Mouse (Mus musculus): ENCODE measurements around the gene Serpina3a.

The Serpina3a gene

DNA sequence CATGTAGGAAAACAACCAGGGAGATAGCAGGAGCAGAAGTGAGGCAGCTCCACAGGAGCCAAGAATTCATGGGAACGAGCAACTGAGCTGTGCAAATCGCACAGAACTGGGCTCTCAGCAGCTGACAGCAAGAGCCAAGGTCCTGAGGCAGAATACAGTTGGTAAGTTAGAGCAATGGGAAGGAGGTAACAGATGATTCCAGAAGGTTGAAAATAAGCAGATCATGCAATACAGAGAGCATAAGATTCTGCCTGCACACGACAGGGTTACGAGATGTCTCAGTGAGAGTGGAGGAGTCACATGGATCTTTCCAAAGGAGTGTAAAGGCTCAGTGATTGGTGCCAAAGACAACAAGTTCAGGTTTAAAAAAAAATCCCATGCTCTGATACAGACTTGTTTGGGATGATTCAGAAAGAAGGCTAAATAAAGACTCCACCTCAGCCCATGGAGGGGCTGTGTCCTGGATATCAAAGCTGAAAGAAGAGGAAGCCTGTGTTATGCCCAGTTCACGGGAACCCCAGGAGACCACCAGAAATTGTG is 12.6 kb downstream of the Serpina3a start:
- TF ChIP-seq GATA4 (IDR thresholded peaks at IDR 0.05; ENCODE audit: insufficient replicate concordance, low read length), result no peak

DNA sequence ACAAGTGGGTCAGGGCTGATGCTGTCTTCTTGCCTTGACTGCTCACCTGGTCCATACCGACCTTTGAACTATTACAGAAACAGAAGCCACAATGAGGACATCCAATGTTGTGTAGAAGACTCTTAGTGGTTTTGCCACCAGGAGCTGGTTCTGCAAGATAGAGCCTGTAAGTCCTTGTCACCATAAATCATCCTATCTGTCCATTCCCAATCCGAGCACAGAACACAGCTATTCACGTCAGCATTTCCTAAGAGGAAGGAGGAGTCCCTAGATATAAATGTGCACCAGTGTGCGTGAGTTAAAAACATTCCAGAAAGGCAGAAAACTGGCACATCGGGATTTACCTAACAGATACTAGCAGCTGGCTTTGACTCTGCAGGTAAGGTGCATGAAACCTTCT is 15.2 kb downstream of the Serpina3a start, which contains the start of gene Serpina3b:
Gene Serpina3b, plus strand, starts transcription at position 301 of the 400 bp plus-strand sequence.
- TF ChIP-seq GATA4 (IDR thresholded peaks at IDR 0.05; ENCODE audit: insufficient replicate concordance, low read length), result no peak

DNA sequence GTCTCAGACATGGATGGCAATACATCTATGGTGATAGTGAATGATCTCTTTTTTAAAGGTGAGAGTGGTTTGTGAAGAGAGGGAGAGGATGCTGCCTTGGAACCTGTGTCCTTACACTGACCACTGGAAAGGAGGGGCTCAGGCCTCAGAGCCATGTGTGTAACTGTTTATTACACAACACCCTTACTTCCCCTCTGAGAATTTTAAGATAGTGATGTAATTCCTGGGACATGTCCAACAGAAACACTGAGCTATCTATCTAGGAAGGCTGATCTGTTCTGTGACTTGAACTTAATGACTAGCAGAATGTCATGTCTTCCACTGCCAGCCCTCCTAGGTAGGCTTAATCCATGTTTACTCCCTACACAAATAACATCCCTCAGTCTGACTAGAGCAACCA is 18.5 kb downstream of the Serpina3a start:
- no peak for TF ChIP-seq GATA4 (IDR thresholded peaks at IDR 0.05; ENCODE audit: insufficient replicate concordance, low read length)

DNA sequence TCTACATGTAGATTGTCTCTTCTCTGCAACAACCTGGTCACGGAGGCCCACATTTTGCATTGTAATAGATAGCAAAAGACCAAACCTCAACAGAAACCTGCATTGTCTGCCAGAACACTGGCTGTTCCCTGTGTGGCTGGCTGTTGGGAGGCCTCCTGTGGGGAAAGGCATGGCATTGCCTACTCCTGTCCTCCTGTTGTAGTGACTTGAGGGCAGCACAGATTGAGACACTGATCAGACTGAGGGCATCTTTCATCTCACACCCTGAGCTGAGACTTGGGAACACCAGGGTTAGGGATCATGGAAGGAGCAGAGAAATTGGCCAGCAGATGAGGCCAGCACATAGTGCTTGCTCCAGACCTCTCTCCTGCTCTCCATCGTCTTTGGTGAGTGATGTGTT is 25.7 kb downstream of the Serpina3a start:
- TF ChIP-seq GATA4 (IDR thresholded peaks at IDR 0.05; ENCODE audit: insufficient replicate concordance, low read length), result no peak

DNA sequence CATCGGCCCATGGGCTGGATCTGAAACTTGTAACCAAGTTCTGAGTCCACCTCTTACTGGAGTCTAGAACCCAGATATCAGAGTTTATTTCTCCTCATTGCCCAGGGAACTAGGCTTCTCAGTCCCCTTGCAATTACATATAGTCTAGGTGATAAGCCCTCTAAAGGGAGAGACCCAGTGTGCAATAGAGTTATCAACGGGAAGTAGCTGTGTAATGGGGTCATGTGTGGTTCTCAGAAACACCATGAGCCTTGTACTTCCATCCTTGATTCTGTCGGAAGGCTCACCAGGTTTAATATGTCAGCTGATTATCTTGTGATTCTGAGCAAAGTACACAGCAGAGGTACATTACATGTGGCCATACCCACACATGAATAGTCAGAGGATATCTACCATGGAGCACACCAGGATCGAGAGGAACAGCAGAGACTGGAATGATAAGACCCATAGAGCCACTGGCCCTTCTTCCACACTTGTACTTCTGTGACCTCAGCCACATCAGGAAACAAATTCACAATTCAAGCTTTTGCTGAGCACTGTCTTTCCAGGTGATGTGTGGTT is 28.1 kb downstream of the Serpina3a start:
- TF ChIP-seq GATA4 (IDR thresholded peaks at IDR 0.05; ENCODE audit: insufficient replicate concordance, low read length), result no peak

DNA sequence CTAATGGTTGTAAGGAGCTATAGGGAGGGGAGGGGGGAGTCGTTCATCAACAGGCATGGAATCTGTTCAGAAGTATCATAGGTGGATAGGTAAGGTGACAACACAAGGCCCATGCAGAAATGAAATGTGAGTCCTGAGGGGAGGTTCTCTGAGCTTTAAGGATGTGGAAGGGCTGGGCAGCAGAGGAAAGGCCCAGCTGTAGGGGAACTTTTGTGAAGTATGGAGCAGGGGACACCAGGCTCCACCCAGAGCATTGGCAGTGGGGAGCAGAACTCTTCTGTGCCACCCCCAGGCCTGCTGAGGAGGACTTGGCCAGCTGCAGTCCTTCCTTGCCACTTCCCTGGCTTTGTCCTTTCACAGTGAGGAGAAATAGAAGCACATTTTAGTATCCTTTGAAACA is 29.0 kb downstream of the Serpina3a start:
- TF ChIP-seq GATA4 (IDR thresholded peaks at IDR 0.05; ENCODE audit: insufficient replicate concordance, low read length), result no peak

DNA sequence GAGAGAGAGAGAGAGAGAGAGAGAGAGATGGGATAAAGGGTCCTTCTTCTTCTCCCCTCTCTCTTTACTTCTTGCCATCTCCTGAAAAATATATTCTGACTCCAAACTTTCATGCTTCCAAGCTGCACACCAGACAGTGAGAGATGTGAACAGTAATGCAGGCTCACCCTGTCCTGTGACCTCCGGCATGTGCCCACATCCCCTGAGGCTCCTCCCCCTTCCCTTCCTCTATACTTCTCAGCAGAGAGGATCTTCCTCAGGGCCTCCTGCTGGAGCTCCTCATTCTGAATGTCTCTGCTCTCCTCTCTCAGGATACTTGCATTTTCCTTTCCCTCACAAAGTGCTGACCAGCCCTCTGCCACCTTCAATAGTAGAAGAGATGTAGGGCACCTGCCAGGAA is 29.9 kb downstream of the Serpina3a start:
- no peak for TF ChIP-seq GATA4 (IDR thresholded peaks at IDR 0.05; ENCODE audit: insufficient replicate concordance, low read length)

DNA sequence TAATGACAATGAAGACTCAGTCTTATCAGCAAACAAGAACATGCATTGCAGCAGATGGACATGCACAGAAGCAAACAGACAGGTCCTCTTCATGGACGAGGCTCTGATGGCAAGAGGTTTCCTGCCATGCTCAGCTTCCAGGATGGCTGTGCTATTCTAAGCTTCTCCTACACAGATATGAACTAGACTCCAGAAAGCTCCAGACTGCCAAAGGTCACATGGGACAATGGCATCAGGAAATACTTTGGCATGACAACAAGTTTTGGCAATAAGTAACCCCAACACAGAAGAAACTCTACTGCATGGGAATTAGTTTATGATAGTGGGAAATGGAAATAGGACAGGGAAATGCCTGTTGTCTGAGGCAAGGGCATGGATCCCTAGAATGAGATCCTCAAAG is 30.8 kb downstream of the Serpina3a start:
- TF ChIP-seq GATA4 (IDR thresholded peaks at IDR 0.05; ENCODE audit: insufficient replicate concordance, low read length), result no peak

DNA sequence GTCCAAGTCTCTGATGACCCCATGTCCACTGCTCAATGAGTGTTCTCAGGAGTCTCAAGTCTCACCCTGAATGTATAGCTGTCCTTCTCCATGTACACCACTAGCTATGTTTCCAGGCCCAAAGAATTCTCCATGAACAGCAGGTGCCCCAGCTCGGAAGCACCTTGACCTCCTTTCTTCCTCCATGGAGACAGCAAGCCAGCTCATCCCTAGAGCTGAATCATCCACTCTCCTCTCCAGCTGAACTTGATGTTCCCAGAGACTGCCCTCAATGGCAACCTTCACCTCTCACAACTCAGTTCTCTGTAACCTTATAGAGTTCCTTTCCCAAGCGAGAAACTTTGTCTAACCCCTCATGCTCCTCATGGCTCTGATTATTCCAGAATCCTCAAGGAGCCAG is 33.0 kb downstream of the Serpina3a start:
- no peak for TF ChIP-seq GATA4 (IDR thresholded peaks at IDR 0.05; ENCODE audit: insufficient replicate concordance, low read length)

DNA sequence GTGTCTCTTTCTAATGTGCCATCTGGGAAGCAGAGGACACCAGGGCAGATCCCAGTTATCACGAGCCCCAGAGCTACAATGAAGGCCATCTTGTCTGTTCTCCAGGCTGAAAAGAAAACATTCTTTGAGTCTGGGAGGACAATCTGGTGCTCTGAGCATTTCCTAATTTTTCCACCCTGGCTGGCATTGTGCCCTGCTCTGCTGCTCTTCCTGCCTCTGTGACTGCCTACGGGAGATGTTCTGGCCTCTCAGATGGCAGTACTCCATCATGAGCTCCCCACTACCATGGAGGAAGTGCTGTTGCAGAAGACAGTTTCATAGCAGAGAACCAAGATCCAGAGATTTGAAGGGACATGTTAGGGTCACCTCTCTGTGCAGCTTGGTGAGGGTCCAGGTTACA is 39.5 kb downstream of the Serpina3a start:
- no peak for TF ChIP-seq GATA4 (IDR thresholded peaks at IDR 0.05; ENCODE audit: insufficient replicate concordance, low read length)

GRCm38 (mm10) chr12:104153041-104153645 is 40.6 kb downstream of the Serpina3a start:
- no peak for TF ChIP-seq GATA4 (IDR thresholded peaks at IDR 0.05; ENCODE audit: insufficient replicate concordance, low read length)

GRCm38 (mm10) chr12:104153656-104154055 is 41.1 kb downstream of the Serpina3a start, which contains the start of gene Serpina3c:
Serpina3c (minus strand) TSS chr12:104153870.
- TF ChIP-seq GATA4 (IDR thresholded peaks at IDR 0.05; ENCODE audit: insufficient replicate concordance, low read length), result no peak

Data from liver, adult (tissue).